Mouse (Mus musculus) erythroblast, embryonic 14.5 days (primary cell): ENCODE results near the gene Cmip. TPM values are rescaled to one million over a fixed set of nuclear protein-coding genes. Genes with fewer than 3 reads are reported as not detected.

Experiments used
- H3K27me3 ChIP-seq: 2 replicates; pipeline ENCODE4 v1.6.1; 2012; ENCODE audit warnings: inconsistent platforms; ENCODE audit not compliant: control insufficient read depth
- H3K36me3 ChIP-seq: 2 replicates; pipeline ENCODE4 v1.6.1; 2012; ENCODE audit warnings: mild to moderate bottlenecking, inconsistent platforms; ENCODE audit not compliant: control insufficient read depth
- H3K4me1 ChIP-seq: 2 replicates; pipeline ENCODE4 v1.6.1; 2012; ENCODE audit warnings: inconsistent platforms; ENCODE audit not compliant: control insufficient read depth
- H3K4me3 ChIP-seq: replicated peaks from 2 replicates; pipeline ENCODE3; 2012; ENCODE audit warnings: moderate library complexity, mild to moderate bottlenecking, inconsistent platforms
- H3K9me3 ChIP-seq: 2 replicates; pipeline ENCODE4 v1.6.1; 2012; ENCODE audit warnings: low read length, inconsistent platforms, mixed read lengths; ENCODE audit not compliant: control insufficient read depth
- GATA1 ChIP-seq: IDR thresholded peaks from 2 replicates; pipeline ENCODE4 v1.6.1; 2012; ENCODE audit warnings: low read length, inconsistent platforms, mixed read lengths
- TAL1 ChIP-seq: IDR thresholded peaks from 3 replicates; pipeline ENCODE4 v1.6.1; 2012; ENCODE audit warnings: low read length, inconsistent platforms, mixed read lengths
- polyA plus RNA-seq: library from polyadenylated mRNA; stranded (reverse); fragments of >175 nt; gene quantifications from 2 replicates; pipeline ENCODE4 v1.2.3, GENCODE M21; 2012

Gene Cmip
- polyA plus RNA-seq, 1 experiment: 8.2 TPM

DNA sequence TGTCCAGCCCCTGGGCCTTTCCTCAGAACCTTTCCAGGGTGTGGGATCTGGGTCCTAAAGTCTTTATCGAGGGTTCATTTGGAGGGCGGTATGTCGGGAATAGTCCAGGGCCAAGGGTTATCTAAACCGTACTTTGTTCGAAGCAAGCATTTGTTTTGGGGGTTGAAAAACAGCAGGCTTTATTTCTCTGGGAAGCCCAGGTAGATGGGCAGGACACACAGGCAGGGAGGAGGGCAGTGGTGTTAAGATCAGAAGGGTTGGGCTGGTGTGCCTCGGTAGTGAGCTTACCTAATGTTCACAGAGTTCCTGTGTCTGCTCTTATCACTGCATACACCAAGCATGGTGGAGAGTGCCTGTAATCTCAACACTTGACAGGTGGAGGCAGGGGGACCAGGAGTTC is 183.9 kb downstream of the Cmip start:
- H3K9me3 ChIP-seq: no peaks in the 10 kb centered on the region
- peaks cover 83% of the 10 kb centered on the region for H3K36me3 ChIP-seq
- no peak overlapping the region for H3K4me3 ChIP-seq
- TF ChIP-seq TAL1 (no peak), GATA1 (no peak)
- H3K27me3 ChIP-seq: no peaks in the 10 kb centered on the region
- H3K4me1 ChIP-seq: peaks cover 2% of the 10 kb centered on the region

DNA sequence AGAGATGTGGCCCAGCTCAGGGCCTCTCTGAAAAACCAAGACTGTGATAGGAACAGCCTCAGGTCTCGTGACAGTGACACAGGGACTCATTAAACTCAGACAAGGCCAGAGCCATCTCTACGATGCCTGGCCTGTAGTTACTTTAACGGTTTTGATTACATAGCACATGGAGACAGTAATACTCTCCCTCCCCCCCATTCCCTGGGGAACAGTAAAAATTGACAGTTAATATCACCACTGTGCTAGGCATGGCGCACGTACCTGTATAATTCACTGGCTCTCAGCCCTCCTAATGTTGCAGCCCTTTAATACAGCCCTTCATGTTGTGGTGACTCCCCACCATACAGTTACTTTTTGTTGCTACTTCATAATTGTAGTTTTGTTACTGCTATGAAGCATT is 188.6 kb downstream of the Cmip start:
- Histone ChIP-seq H3K9me3 (no peaks in the 10 kb centered on the region), H3K4me1 (no peaks in the 10 kb centered on the region), H3K36me3 (peaks cover 82% of the 10 kb centered on the region), H3K4me3 (no peak overlapping the region), H3K27me3 (no peaks in the 10 kb centered on the region)
- TF ChIP-seq GATA1 (no peak), TAL1 (no peak)

DNA sequence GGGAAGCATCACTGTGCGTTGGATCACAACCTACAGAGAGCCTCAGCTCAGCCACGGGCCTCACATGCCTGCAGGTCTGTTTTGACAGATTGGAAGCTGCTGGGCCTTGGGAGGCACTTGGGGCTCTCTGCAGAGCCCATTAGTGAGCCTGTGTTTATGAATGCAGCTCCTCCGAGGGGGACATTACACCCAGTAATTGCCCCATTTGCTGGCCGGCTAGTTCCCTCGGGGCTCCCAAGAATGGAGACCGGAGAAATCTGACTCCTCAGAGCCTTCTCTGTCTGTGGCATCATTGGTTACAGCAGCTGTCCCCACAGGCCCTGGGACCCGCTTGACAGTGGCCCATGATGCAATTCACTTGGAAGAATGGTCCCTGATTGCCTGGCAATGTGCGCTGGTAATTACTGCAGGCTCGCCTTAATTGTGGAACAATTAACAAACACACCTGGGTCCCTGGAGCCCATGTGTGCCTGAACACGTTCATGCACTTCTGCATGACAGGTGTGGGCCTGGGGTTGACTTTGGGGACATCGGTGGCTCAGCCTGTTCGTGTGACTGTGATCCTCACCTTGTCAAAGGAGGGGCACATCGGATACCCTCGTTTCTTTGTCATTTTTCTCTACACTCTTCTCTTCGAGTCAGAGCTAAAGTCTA is 189.6 kb downstream of the Cmip start:
- no peak overlapping the region for H3K4me3 ChIP-seq
- no peak for TF ChIP-seq GATA1
- TF ChIP-seq TAL1: no peak
- no peaks in the 10 kb centered on the region for H3K27me3 ChIP-seq

DNA sequence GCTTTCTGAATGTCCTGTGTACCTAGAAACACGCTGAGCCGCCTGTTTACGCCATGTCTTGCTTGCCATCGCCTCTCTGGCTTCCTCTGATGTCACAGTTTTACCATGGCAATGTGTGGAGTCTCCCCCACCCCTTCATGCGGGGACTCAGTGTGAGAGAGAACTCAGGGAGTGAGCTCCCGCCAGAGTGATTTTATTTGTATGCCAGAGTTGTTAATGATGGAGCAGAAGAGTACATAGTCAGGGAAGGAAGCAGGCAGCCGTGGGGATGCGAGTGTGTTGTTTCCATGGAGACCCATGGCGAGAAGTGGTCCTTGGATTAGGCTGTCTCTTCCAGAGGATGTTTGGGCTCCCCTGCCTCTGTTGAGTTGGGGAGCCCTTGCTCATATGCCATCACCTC is 194.2 kb downstream of the Cmip start:
- Histone ChIP-seq H3K27me3 (no peaks in the 10 kb centered on the region), H3K4me3 (no peak overlapping the region), H3K9me3 (no peaks in the 10 kb centered on the region), H3K4me1 (no peaks in the 10 kb centered on the region), H3K36me3 (peaks cover 99% of the 10 kb centered on the region)
- no peak for TF ChIP-seq GATA1
- no peak for TF ChIP-seq TAL1

More for the DNA sequence above, 189.6 kb downstream of the Cmip start:
- H3K36me3 ChIP-seq: peaks cover 87% of the 10 kb centered on the region
- no peaks in the 10 kb centered on the region for H3K4me1 ChIP-seq
- no peaks in the 10 kb centered on the region for H3K9me3 ChIP-seq

DNA sequence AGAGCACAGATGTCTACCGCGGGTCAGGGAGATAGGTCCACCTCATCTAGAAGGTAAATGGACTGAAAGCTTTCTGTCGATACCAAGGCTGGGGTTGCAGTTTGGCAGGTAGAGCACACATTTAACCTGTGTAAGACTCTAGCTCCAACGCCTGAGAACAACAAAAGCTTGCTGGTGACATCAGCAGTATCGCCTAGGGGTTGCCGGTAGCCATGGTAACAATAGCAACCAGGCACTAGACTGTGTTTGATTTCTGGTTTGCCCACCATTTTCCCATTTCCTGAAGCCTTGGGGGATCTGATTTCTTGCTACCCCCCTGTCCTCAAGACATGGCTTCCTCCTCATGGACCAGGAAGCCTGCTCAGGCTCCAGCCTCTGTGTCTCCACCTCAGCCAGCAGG is 197.1 kb downstream of the Cmip start:
- Histone ChIP-seq H3K27me3 (no peaks in the 10 kb centered on the region), H3K9me3 (no peaks in the 10 kb centered on the region), H3K4me1 (no peaks in the 10 kb centered on the region), H3K36me3 (peaks cover 100% of the 10 kb centered on the region), H3K4me3 (no peak overlapping the region)
- TF ChIP-seq GATA1: no peak

DNA sequence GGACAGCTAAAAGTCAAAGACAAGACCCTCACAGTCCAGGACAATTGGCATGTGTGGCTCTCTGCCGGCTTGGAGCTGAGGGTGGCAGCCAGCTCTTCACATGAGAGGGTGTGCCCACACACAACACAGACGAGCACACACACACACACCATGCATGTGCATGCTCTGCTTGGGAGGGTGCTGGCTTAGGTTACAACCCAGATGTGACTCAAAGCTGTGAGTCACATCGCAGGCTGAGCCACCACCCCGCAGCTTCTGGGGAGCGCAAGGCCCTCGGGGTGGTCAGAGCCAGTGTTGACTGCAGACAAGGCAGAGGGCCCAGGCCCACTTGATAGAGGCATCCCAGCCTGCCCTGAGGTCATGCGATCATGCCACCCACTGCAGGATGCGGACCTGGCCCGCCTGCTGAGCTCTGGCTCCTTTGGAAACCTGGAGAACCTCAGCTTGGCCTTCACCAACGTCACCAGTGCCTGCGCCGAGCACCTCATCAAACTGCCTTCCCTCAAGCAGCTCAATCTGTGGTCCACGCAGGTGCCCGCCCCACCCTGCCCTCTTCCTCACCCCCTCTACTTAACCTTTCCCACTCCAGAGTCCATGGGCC is 197.8 kb downstream of the Cmip start:
- TF ChIP-seq GATA1 (no peak), TAL1 (no peak)
- Histone ChIP-seq H3K9me3 (no peaks in the 10 kb centered on the region), H3K4me3 (no peak overlapping the region), H3K36me3 (peaks cover 96% of the 10 kb centered on the region), H3K27me3 (no peaks in the 10 kb centered on the region), H3K4me1 (no peaks in the 10 kb centered on the region)

DNA sequence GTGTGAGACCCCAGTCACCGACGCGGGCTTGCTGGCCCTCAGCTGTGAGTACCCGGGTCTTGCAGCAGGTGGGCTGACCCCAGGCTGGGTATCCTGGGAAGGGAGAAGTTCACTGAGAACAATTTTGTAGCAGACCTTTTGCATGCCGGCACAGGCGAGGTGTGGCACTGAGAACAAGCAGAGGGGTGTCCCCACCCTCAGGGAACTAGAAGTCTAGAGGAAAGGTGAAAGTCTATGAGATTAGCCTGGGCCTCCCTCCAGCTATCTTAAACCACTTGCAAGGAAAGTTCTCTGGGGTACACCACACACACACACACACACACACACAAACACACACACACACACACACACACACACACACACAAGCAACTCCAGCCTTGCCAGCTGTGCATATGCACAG is 198.8 kb downstream of the Cmip start:
- peaks cover 91% of the 10 kb centered on the region for H3K36me3 ChIP-seq

DNA sequence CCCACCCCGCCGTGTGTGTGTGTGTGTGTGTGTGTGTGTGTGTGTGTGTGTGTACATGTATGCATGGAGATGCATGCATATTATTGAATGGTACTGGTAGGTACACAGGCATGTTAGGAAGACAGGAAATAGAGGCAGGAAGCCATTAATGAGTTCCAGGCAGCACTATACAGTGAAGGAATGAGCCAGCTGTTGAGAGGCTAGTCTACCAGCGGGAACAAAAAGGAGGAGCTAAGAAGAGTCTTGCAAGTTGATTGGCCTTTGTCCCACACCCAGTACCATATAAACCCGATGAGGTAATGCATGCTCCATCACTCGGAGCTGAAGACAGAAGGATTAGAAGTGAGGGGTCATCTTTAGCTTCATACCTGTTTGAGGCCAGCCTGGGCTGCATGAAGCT is 201.6 kb downstream of the Cmip start:
- H3K36me3 ChIP-seq: peaks cover 65% of the 10 kb centered on the region
- H3K4me1 ChIP-seq: no peaks in the 10 kb centered on the region; the same call in 1 of the 2 replicates
- TF ChIP-seq GATA1 (no peak), TAL1 (no peak)
- H3K4me3 ChIP-seq: no peak overlapping the region
- no peaks in the 10 kb centered on the region for H3K9me3 ChIP-seq
- H3K27me3 ChIP-seq: no peaks in the 10 kb centered on the region

More for the DNA sequence above, 198.8 kb downstream of the Cmip start:
- no peaks in the 10 kb centered on the region for H3K4me1 ChIP-seq
- H3K4me3 ChIP-seq: no peak overlapping the region
- H3K27me3 ChIP-seq: no peaks in the 10 kb centered on the region
- no peak for TF ChIP-seq TAL1
- no peak for TF ChIP-seq GATA1
- no peaks in the 10 kb centered on the region for H3K9me3 ChIP-seq

DNA sequence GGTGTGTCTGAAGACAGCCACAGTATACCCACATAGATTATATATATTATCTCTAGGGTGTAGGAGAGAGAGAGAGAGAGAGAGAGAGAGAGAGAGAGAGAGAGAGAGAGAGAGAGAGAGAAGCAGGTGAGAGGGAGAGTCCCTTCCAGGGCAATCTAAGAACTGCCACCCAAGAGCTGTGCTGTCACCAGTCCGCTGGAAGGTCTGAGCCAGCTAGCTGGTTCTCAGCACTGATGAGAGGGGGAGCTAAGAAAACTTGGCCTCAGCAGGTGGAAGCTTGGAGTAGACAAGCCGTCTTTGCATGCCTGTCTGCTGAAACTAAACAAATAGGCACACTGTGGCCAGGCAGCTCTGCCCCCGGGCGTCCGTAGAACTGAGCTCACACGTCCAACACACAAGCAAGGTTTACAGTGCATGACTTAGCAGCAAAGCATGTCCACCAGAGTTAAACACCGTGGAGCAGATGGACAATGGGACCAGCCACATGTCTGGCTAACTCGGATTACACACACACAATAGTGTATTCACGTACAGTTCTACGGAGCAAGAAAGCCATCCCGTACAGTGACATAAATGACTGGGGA is 205.9 kb downstream of the Cmip start:
- no peak overlapping the region for H3K4me3 ChIP-seq
- TF ChIP-seq TAL1 (no peak), GATA1 (no peak)
- peaks cover 3% of the 10 kb centered on the region for H3K4me1 ChIP-seq
- no peaks in the 10 kb centered on the region for H3K27me3 ChIP-seq
- peaks cover 4% of the 10 kb centered on the region for H3K9me3 ChIP-seq
- peaks cover 22% of the 10 kb centered on the region for H3K36me3 ChIP-seq
